Mouse (Mus musculus) bone marrow, adult 2 months (tissue): ENCODE measurements around the gene P2rx1.

ENCODE experiments used
- CTCF ChIP-seq: fragments of 200-500 bp; IDR thresholded peaks from 2 replicates; pipeline ENCODE4 v1.5.1; 2011; ENCODE audit warnings: low read length, control low read depth; ENCODE audit not compliant: control insufficient read depth, insufficient read depth
- POLR2A ChIP-seq: fragments of 200-500 bp; IDR thresholded peaks from 2 replicates; pipeline ENCODE4 v1.6.1; 2011; ENCODE audit warnings: low read depth, mild to moderate bottlenecking, control low read depth, low read length, borderline replicate concordance; ENCODE audit not compliant: control insufficient read depth

- TF ChIP-seq POLR2A, result no peak
- TF ChIP-seq CTCF, result peak; percentile 73
Observed at GRCm38 (mm10) chr11:73039102-73039799, 40.3 kb downstream of the P2rx1 start.
